Mouse (Mus musculus): ENCODE measurements around the gene Fmo2. TPM values are rescaled to one million over a fixed set of nuclear protein-coding genes. Genes with fewer than 3 reads are reported as not detected.

Gene Fmo2
- 0.58 TPM in 1 of 2 replicates, not detected in the other for polyA plus RNA-seq (2014; fragmentation: Nextera tagmentation; extraction: Ambion mirVana)

- Histone ChIP-seq H3K9me3 (ENCODE audit: control insufficient read depth, low read length) (no peaks in the 10 kb centered on the region), H3K9ac (replicated peaks; ENCODE audit: low read depth, low read length) (no peak within 1 kb of the TSS), H3K27me3 (ENCODE audit: control insufficient read depth, insufficient read depth, low read length) (no peaks in the 10 kb centered on the region), H3K4me2 (ENCODE audit: low read depth, low read length) (no peak within 1 kb of the TSS), H3K4me1 (ENCODE audit: control insufficient read depth, insufficient read depth, low read length) (no peaks in the 10 kb centered on the region), H3K27ac (ENCODE audit: low read depth, low read length) (no peak within 1 kb of the TSS), H3K4me3 (ENCODE audit: low read depth, low read length) (no peak within 1 kb of the TSS), H3K36me3 (ENCODE audit: control insufficient read depth, insufficient read depth, low read length) (no peaks in the 10 kb centered on the region)
- WGBS = 78% methylated on average over 14 of the region's 14 CpGs
- ATAC-seq (ENCODE audit: low read depth) = no peak
Observed at GRCm38 (mm10) chr1:162897838-162898811, at the start of gene Fmo2. Fmo2 (minus strand) TSS chr1:162898726.

- Histone ChIP-seq H3K9me3 (ENCODE audit: control insufficient read depth, low read length) (no peaks in the 10 kb centered on the region), H3K36me3 (ENCODE audit: control insufficient read depth, insufficient read depth, low read length) (no peaks in the 10 kb centered on the region), H3K4me1 (ENCODE audit: control insufficient read depth, insufficient read depth, low read length) (no peaks in the 10 kb centered on the region), H3K9ac (replicated peaks; ENCODE audit: low read depth, low read length) (no peak overlapping the region), H3K27me3 (ENCODE audit: control insufficient read depth, insufficient read depth, low read length) (no peaks in the 10 kb centered on the region), H3K27ac (ENCODE audit: low read depth, low read length) (no peak overlapping the region), H3K4me3 (ENCODE audit: low read depth, low read length) (no peak overlapping the region), H3K4me2 (ENCODE audit: low read depth, low read length) (no peak overlapping the region)
- 83% methylated on average over 6 of the region's 6 CpGs for WGBS
- peak; percentile 21; the same call in 1 of the 2 replicates for ATAC-seq (ENCODE audit: low read depth)
Observed at GRCm38 (mm10) chr1:162947934-162948333, 49.4 kb upstream of the Fmo2 start.

- no peak overlapping the region for H3K4me3 ChIP-seq (ENCODE audit: low read depth, low read length)
- no peak overlapping the region for H3K9ac ChIP-seq (replicated peaks; ENCODE audit: low read depth, low read length)
- no peaks in the 10 kb centered on the region for H3K27me3 ChIP-seq (ENCODE audit: control insufficient read depth, insufficient read depth, low read length)
- no peaks in the 10 kb centered on the region for H3K9me3 ChIP-seq (ENCODE audit: control insufficient read depth, low read length)
- no peak overlapping the region for H3K4me2 ChIP-seq (ENCODE audit: low read depth, low read length)
- H3K36me3 ChIP-seq (ENCODE audit: control insufficient read depth, insufficient read depth, low read length) = no peaks in the 10 kb centered on the region
- H3K4me1 ChIP-seq (ENCODE audit: control insufficient read depth, insufficient read depth, low read length) = no peaks in the 10 kb centered on the region
- ATAC-seq (ENCODE audit: low read depth) = peak; percentile 60
- 48% methylated on average over 4 of the region's 4 CpGs for WGBS
- H3K27ac ChIP-seq (ENCODE audit: low read depth, low read length) = no peak overlapping the region
Observed at GRCm38 (mm10) chr1:162946837-162947558, 48.5 kb upstream of the Fmo2 start.

GRCm38 (mm10) chr1:162943700-162944099 lies 45.2 kb upstream of the Fmo2 start:
- Histone ChIP-seq H3K27me3 (ENCODE audit: control insufficient read depth, insufficient read depth, low read length) (no peaks in the 10 kb centered on the region), H3K36me3 (ENCODE audit: control insufficient read depth, insufficient read depth, low read length) (no peaks in the 10 kb centered on the region), H3K27ac (ENCODE audit: low read depth, low read length) (no peak overlapping the region), H3K4me1 (ENCODE audit: control insufficient read depth, insufficient read depth, low read length) (no peaks in the 10 kb centered on the region), H3K9ac (replicated peaks; ENCODE audit: low read depth, low read length) (no peak overlapping the region), H3K4me2 (ENCODE audit: low read depth, low read length) (no peak overlapping the region), H3K4me3 (ENCODE audit: low read depth, low read length) (no peak overlapping the region), H3K9me3 (ENCODE audit: control insufficient read depth, low read length) (no peaks in the 10 kb centered on the region)
- 68% methylated on average over 6 of the region's 6 CpGs for WGBS
- no peak for ATAC-seq (ENCODE audit: low read depth)

GRCm38 (mm10) chr1:162938696-162939351 lies 40.3 kb upstream of the Fmo2 start:
- Histone ChIP-seq H3K4me3 (ENCODE audit: low read depth, low read length) (no peak overlapping the region), H3K4me1 (ENCODE audit: control insufficient read depth, insufficient read depth, low read length) (no peaks in the 10 kb centered on the region), H3K9ac (replicated peaks; ENCODE audit: low read depth, low read length) (no peak overlapping the region), H3K27me3 (ENCODE audit: control insufficient read depth, insufficient read depth, low read length) (no peaks in the 10 kb centered on the region), H3K9me3 (ENCODE audit: control insufficient read depth, low read length) (no peaks in the 10 kb centered on the region), H3K36me3 (ENCODE audit: control insufficient read depth, insufficient read depth, low read length) (no peaks in the 10 kb centered on the region), H3K4me2 (ENCODE audit: low read depth, low read length) (no peak overlapping the region), H3K27ac (ENCODE audit: low read depth, low read length) (no peak overlapping the region)
- WGBS = 71% methylated on average over 4 of the region's 4 CpGs
- ATAC-seq (ENCODE audit: low read depth) = no peak

- WGBS = 77% methylated on average over 5 of the region's 5 CpGs
- Histone ChIP-seq H3K36me3 (ENCODE audit: control insufficient read depth, insufficient read depth, low read length) (no peaks in the 10 kb centered on the region), H3K4me3 (ENCODE audit: low read depth, low read length) (no peak overlapping the region), H3K27ac (ENCODE audit: low read depth, low read length) (no peak overlapping the region), H3K4me1 (ENCODE audit: control insufficient read depth, insufficient read depth, low read length) (no peaks in the 10 kb centered on the region), H3K9me3 (ENCODE audit: control insufficient read depth, low read length) (no peaks in the 10 kb centered on the region), H3K9ac (replicated peaks; ENCODE audit: low read depth, low read length) (no peak overlapping the region), H3K4me2 (ENCODE audit: low read depth, low read length) (no peak overlapping the region), H3K27me3 (ENCODE audit: control insufficient read depth, insufficient read depth, low read length) (no peaks in the 10 kb centered on the region)
- no peak for ATAC-seq (ENCODE audit: low read depth)
Observed at GRCm38 (mm10) chr1:162937970-162938695, 39.6 kb upstream of the Fmo2 start.

GRCm38 (mm10) chr1:162937415-162937814 lies 38.9 kb upstream of the Fmo2 start, which contains the start of gene Fmo6:
Fmo6 (minus strand) TSS chr1:162937515.
- no peaks in the 10 kb centered on the region for H3K4me1 ChIP-seq (ENCODE audit: control insufficient read depth, insufficient read depth, low read length)
- 87% methylated on average over 6 of the region's 6 CpGs for WGBS
- no peaks in the 10 kb centered on the region for H3K27me3 ChIP-seq (ENCODE audit: control insufficient read depth, insufficient read depth, low read length)
- no peak for ATAC-seq (ENCODE audit: low read depth)
- H3K9ac ChIP-seq (replicated peaks; ENCODE audit: low read depth, low read length) = no peak within 1 kb of the TSS
- no peak within 1 kb of the TSS for H3K4me2 ChIP-seq (ENCODE audit: low read depth, low read length)
- H3K36me3 ChIP-seq (ENCODE audit: control insufficient read depth, insufficient read depth, low read length) = no peaks in the 10 kb centered on the region
- no peak within 1 kb of the TSS for H3K27ac ChIP-seq (ENCODE audit: low read depth, low read length)
- no peak within 1 kb of the TSS for H3K4me3 ChIP-seq (ENCODE audit: low read depth, low read length)
- no peaks in the 10 kb centered on the region for H3K9me3 ChIP-seq (ENCODE audit: control insufficient read depth, low read length)

GRCm38 (mm10) chr1:162934374-162935012 lies 36.0 kb upstream of the Fmo2 start:
- WGBS = 74% methylated on average over 4 of the region's 4 CpGs
- no peak overlapping the region for H3K27ac ChIP-seq (ENCODE audit: low read depth, low read length)

More at GRCm38 (mm10) chr1:162934374-162935012, 36.0 kb upstream of the Fmo2 start:
- Histone ChIP-seq H3K27me3 (ENCODE audit: control insufficient read depth, insufficient read depth, low read length) (no peaks in the 10 kb centered on the region), H3K4me1 (ENCODE audit: control insufficient read depth, insufficient read depth, low read length) (no peaks in the 10 kb centered on the region), H3K4me2 (ENCODE audit: low read depth, low read length) (no peak overlapping the region), H3K9ac (replicated peaks; ENCODE audit: low read depth, low read length) (no peak overlapping the region), H3K36me3 (ENCODE audit: control insufficient read depth, insufficient read depth, low read length) (no peaks in the 10 kb centered on the region), H3K4me3 (ENCODE audit: low read depth, low read length) (no peak overlapping the region), H3K9me3 (ENCODE audit: control insufficient read depth, low read length) (no peaks in the 10 kb centered on the region)
- ATAC-seq (ENCODE audit: low read depth) = no peak
